Mouse (Mus musculus): ENCODE measurements around the gene 1700013H16Rik.
"Not testable (repeated sequence)": the region's sequence is repeated elsewhere in the genome, so short reads cannot be mapped to it uniquely, and the experiment has no call there.

1700013H16Rik gene

GRCm38 (mm10) chrX:53757736-53758135, at the start of gene 1700013H16Rik:
TSS of gene 1700013H16Rik (minus strand) at chrX:53757831.
- DNase-seq: no peak

GRCm38 (mm10) chrX:53799074-53799473, 41.4 kb upstream of the 1700013H16Rik start:
- DNase-seq: no peak

GRCm38 (mm10) chrX:53797519-53797918, 39.9 kb upstream of the 1700013H16Rik start, which contains the start of gene Xlr:
TSS of gene Xlr (minus strand) at chrX:53797706.
- not testable (repeated sequence) for DNase-seq

GRCm38 (mm10) chrX:53776276-53776675, 18.6 kb upstream of the 1700013H16Rik start, which contains the start of gene Zfp36l3:
TSS of gene Zfp36l3 (minus strand) at chrX:53776394.
- no peak for DNase-seq

- DNase-seq: no peak
These were observed 4.8 kb downstream of the 1700013H16Rik start for GRCm38 (mm10) chrX:53752851-53753250.

- DNase-seq: no peak
These were observed 28.7 kb downstream of the 1700013H16Rik start for GRCm38 (mm10) chrX:53728967-53729366.

GRCm38 (mm10) chrX:53724596-53724995, 33.0 kb downstream of the 1700013H16Rik start, which contains the start of gene 4930502E18Rik:
TSS of gene 4930502E18Rik (plus strand) at chrX:53724826.
- no peak for DNase-seq

- DNase-seq: peak; percentile 31
These were observed 41.1 kb downstream of the 1700013H16Rik start for GRCm38 (mm10) chrX:53716323-53717182.

GRCm38 (mm10) chrX:53715942-53716322, 41.7 kb downstream of the 1700013H16Rik start:
- no peak for DNase-seq

- no peak for DNase-seq
These were observed 55.0 kb downstream of the 1700013H16Rik start for GRCm38 (mm10) chrX:53702673-53703072.

- DNase-seq: no peak
These were observed 58.4 kb downstream of the 1700013H16Rik start for GRCm38 (mm10) chrX:53699225-53699624.

- DNase-seq: no peak
These were observed 63.4 kb downstream of the 1700013H16Rik start for GRCm38 (mm10) chrX:53694008-53694777.

GRCm38 (mm10) chrX:53693141-53693540, 64.5 kb downstream of the 1700013H16Rik start:
- no peak for DNase-seq
